Mouse (Mus musculus) ES-Bruce4 (cell line): ENCODE results near the gene Shcbp1l. TPM values are rescaled to one million over a fixed set of nuclear protein-coding genes. Genes with fewer than 3 reads are reported as not detected.

Source experiments
- H3K27ac ChIP-seq: 2 replicates; pipeline ENCODE4 v1.5.1; 2012; ENCODE audit warnings: low read length, inconsistent platforms; ENCODE audit not compliant: insufficient read depth
- H3K27me3 ChIP-seq: 2 replicates; pipeline ENCODE4 v1.6.1; 2012; ENCODE audit warnings: mild to moderate bottlenecking, low read length, inconsistent platforms; ENCODE audit not compliant: control insufficient read depth, poor library complexity, insufficient read depth, severe bottlenecking
- H3K36me3 ChIP-seq: 2 replicates; pipeline ENCODE4 v1.6.1; 2012; ENCODE audit warnings: inconsistent platforms, mild to moderate bottlenecking, low read length, moderate library complexity; ENCODE audit not compliant: control insufficient read depth, poor library complexity, insufficient read depth, severe bottlenecking
- H3K4me1 ChIP-seq: one replicate; pipeline ENCODE4 v1.8.1; 2011; ENCODE audit warnings: low read length; ENCODE audit not compliant: control insufficient read depth, insufficient read depth
- H3K4me3 ChIP-seq: 2 replicates; pipeline ENCODE4 v1.5.1; 2011; ENCODE audit warnings: low read depth, mild to moderate bottlenecking, low read length
- H3K9ac ChIP-seq: 2 replicates; pipeline ENCODE4 v1.6.1; 2012; ENCODE audit warnings: low read depth, mild to moderate bottlenecking, inconsistent platforms; ENCODE audit not compliant: poor library complexity, severe bottlenecking
- H3K9me3 ChIP-seq: replicated peaks from 2 replicates; pipeline ENCODE4 v1.6.1; 2012; ENCODE audit warnings: mild to moderate bottlenecking, low read length, inconsistent platforms; ENCODE audit not compliant: control insufficient read depth, poor library complexity, insufficient read depth, severe bottlenecking
- CTCF ChIP-seq: IDR thresholded peaks from one replicate; pipeline ENCODE4 v1.8.1; 2011; ENCODE audit warnings: low read depth, low read length
- EP300 ChIP-seq: IDR thresholded peaks from 2 replicates; pipeline ENCODE4 v1.6.1; 2011; ENCODE audit warnings: low read depth, low read length; ENCODE audit not compliant: insufficient read depth
- POLR2A ChIP-seq: IDR thresholded peaks from one replicate; pipeline ENCODE4 v1.8.1; 2011; ENCODE audit warnings: low read length; ENCODE audit not compliant: insufficient read depth
- polyA plus RNA-seq: library from polyadenylated mRNA; stranded (reverse); fragments of >200 nt; gene quantifications from 2 replicates; pipeline ENCODE4 v1.2.4, GENCODE M21; 2011; ENCODE audit warnings: low read depth; ENCODE audit not compliant: missing spikeins, insufficient read depth, insufficient read length

Gene Shcbp1l
- polyA plus RNA-seq, 1 experiment: 2.7 TPM

GRCm38 (mm10) chr1:153440752-153441151 lies 15.8 kb downstream of the Shcbp1l start:
- H3K27ac ChIP-seq: no peak overlapping the region
- H3K9me3 ChIP-seq: no peaks in the 10 kb centered on the region
- TF ChIP-seq CTCF (no peak), EP300 (no peak)
- H3K4me3 ChIP-seq: no peak overlapping the region
- H3K4me1 ChIP-seq: no peaks in the 10 kb centered on the region
- H3K27me3 ChIP-seq: no peaks in the 10 kb centered on the region; the same call in 1 of the 2 replicates
- H3K9ac ChIP-seq: no peak overlapping the region
- H3K36me3 ChIP-seq: no peaks in the 10 kb centered on the region

DNA sequence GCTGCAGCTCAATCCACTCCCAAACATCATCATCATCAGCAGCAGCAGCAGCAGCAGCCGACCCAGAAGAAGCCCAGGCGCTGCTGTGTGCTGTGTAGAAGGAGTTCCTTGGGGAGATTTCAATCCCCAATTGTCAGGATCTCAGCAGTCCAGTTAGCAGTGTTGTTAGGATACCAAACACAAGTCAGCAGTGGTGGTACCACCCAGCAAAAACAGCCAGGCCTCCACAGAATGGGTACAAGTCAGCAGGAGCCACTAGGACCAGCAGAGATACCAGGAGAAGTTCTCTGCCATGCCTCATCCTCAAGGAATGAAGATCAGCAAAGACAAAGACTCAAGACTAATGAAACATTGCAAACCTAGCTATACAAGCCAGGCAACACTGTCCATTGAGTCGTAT lies 16.7 kb downstream of the Shcbp1l start:
- no peaks in the 10 kb centered on the region for H3K4me1 ChIP-seq
- no peak overlapping the region for H3K9ac ChIP-seq
- no peaks in the 10 kb centered on the region for H3K36me3 ChIP-seq
- no peaks in the 10 kb centered on the region for H3K9me3 ChIP-seq
- TF ChIP-seq POLR2A (no peak), CTCF (no peak), EP300 (no peak)
- H3K27me3 ChIP-seq: no peaks in the 10 kb centered on the region; the same call in 1 of the 2 replicates
- H3K27ac ChIP-seq: no peak overlapping the region
- H3K4me3 ChIP-seq: no peak overlapping the region

DNA sequence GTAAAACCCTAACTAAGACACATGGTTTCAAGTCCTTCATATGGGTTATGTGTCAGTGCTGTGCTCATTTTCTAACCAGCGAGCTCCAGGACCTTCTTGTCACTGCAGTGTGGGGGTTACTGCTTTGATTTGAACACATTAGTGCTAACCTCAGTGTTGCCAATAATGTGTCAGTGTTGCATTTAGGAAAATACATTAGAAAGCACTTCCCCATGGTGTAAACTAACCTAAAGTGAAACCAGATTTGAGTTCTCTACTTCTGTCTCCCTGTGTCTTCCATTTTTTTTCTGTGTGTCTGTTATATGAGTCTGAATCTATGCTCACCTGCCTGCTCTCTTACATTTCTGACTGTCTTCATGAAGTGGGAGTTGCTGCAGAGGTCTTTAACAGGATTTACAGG lies 18.1 kb downstream of the Shcbp1l start:
- Histone ChIP-seq H3K9me3 (no peaks in the 10 kb centered on the region), H3K27me3 (no peaks in the 10 kb centered on the region), H3K9ac (no peak overlapping the region), H3K4me3 (no peak overlapping the region), H3K27ac (no peak overlapping the region), H3K4me1 (no peaks in the 10 kb centered on the region), H3K36me3 (no peaks in the 10 kb centered on the region)
- TF ChIP-seq EP300 (no peak), CTCF (no peak), POLR2A (no peak)

DNA sequence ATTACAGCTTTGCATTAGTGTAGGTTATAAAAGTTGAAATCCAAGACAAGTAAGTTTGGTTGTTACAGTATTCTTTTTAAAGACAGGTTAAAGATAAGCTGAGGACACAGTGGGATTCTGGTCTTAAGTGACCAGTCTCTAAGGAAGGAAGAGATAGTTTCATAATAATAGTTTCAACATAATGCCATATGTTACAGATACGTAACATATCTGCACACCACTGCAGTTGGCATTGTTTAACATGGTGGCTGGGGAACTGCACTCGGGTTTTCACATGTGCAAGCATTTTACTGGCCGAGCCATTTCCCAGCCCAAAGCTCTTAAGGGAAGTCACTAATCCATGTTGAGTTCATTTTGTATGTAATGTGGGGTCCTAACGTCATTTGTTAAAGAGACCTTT lies 18.7 kb downstream of the Shcbp1l start:
- H3K9me3 ChIP-seq: no peaks in the 10 kb centered on the region
- H3K4me3 ChIP-seq: no peak overlapping the region
- H3K9ac ChIP-seq: no peak overlapping the region
- no peak for TF ChIP-seq POLR2A
- no peak for TF ChIP-seq EP300
- H3K27ac ChIP-seq: no peak overlapping the region
- no peaks in the 10 kb centered on the region for H3K4me1 ChIP-seq
- no peaks in the 10 kb centered on the region for H3K27me3 ChIP-seq
- H3K36me3 ChIP-seq: no peaks in the 10 kb centered on the region

- H3K27me3 ChIP-seq: no peaks in the 10 kb centered on the region
- H3K4me3 ChIP-seq: no peak overlapping the region
- TF ChIP-seq CTCF (no peak), EP300 (no peak), POLR2A (no peak)
- H3K4me1 ChIP-seq: no peaks in the 10 kb centered on the region
- H3K36me3 ChIP-seq: no peaks in the 10 kb centered on the region
- no peak overlapping the region for H3K27ac ChIP-seq
- H3K9ac ChIP-seq: no peak overlapping the region
- H3K9me3 ChIP-seq: no peaks in the 10 kb centered on the region
These were observed 21.3 kb downstream of the Shcbp1l start for GRCm38 (mm10) chr1:153446120-153446831.

DNA sequence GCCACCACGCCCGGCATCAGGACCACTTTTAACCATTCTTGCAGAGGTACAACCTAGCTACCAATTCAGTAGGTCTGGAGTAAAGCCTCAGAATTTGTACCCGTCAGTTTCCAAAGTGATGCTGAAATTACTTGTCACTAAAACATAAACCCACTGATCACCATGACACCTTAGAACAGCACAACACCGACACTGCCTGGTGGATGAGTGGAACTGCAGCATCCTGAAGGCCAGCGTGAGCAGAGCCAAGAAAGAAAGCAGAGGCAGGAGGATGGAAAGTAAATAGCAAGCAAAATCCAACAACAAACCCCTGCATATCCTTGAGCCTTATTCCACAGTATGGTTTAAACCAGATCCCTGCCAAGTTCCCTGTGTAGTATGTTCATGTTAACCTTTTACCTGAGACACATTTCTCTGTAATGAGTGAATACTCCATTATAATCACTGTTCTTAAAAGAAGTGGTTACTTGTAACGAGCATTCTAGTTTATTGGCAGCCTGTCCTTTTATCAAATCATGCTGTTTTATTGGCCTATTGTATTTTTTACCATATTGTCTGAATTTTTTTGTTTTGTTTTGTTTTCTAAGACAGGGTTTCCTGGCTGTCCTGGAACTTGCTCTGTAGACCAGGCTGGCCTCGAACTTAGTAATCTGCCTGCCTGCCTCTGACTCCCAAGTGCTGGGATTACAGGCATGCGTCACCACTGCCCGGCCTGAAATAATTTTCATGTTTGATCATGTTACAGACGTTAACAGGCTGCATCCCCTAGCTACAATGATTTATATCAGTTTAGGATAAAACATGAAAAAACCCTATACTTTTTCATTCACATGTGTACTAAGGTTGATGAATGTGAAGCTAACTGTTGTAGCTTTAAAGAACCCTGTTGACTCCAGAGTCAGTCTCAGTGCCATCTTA lies 26.5 kb downstream of the Shcbp1l start:
- H3K36me3 ChIP-seq: peaks cover 22% of the 10 kb centered on the region

More for the DNA sequence above, 26.5 kb downstream of the Shcbp1l start:
- no peaks in the 10 kb centered on the region for H3K9me3 ChIP-seq
- no peaks in the 10 kb centered on the region for H3K4me1 ChIP-seq
- H3K27me3 ChIP-seq: no peaks in the 10 kb centered on the region
- H3K27ac ChIP-seq: no peak overlapping the region; the same call in 1 of the 2 replicates
- TF ChIP-seq EP300 (no peak), POLR2A (no peak), CTCF (peak; percentile 70)
- no peak overlapping the region for H3K4me3 ChIP-seq
- no peak overlapping the region for H3K9ac ChIP-seq
